Mouse (Mus musculus) heart, adult 2 months (tissue): ENCODE results near the gene Scel. TPM values are rescaled to one million over a fixed set of nuclear protein-coding genes. Genes with fewer than 3 reads are reported as not detected.

Experiments used
- DNase-seq, 2 experiments: peaks; one replicate each; pipeline ENCODE4 v3.0.0; 2021
- H3K27ac ChIP-seq: fragments of 200-600 bp; 2 replicates; pipeline ENCODE4 v1.8.1; 2022
- H3K27me3 ChIP-seq: fragments of 200-500 bp; 2 replicates; pipeline ENCODE4 v1.6.1; 2012; ENCODE audit warnings: mild to moderate bottlenecking, low read length, inconsistent platforms, mixed read lengths; ENCODE audit not compliant: control insufficient read depth, insufficient read depth
- H3K36me3 ChIP-seq: fragments of 200-500 bp; 2 replicates; pipeline ENCODE4 v1.6.1; 2012; ENCODE audit warnings: low read length, inconsistent platforms; ENCODE audit not compliant: control insufficient read depth, insufficient read depth
- H3K4me1 ChIP-seq: fragments of 200-500 bp; 2 replicates; pipeline ENCODE4 v1.6.1; 2011; ENCODE audit warnings: low read length; ENCODE audit not compliant: control insufficient read depth, insufficient read depth
- H3K4me3 ChIP-seq: fragments of 200-600 bp; 2 replicates; pipeline ENCODE4 v1.8.1; 2022
- H3K79me2 ChIP-seq: fragments of 200-500 bp; replicated peaks from 2 replicates; pipeline ENCODE4 v1.6.1; 2012; ENCODE audit warnings: mild to moderate bottlenecking, inconsistent platforms, low read length, moderate library complexity, mixed read lengths; ENCODE audit not compliant: control insufficient read depth, insufficient read depth
- H3K9ac ChIP-seq: fragments of 200-500 bp; 2 replicates; pipeline ENCODE4 v1.6.1; 2012; ENCODE audit warnings: low read depth, mild to moderate bottlenecking, control low read depth, inconsistent platforms, low read length, mixed read lengths
- CTCF ChIP-seq: fragments of 200-600 bp; IDR thresholded peaks from 2 replicates; pipeline ENCODE4 v1.8.1; 2022; ENCODE audit warnings: antibody characterized with exemption, mild to moderate bottlenecking, moderate library complexity
- EP300 ChIP-seq: fragments of 200-500 bp; IDR thresholded peaks from 2 replicates; pipeline ENCODE4 v1.6.1; 2011; ENCODE audit warnings: low read depth, low read length, control low read depth; ENCODE audit not compliant: insufficient read depth
- POLR2A ChIP-seq: fragments of 200-500 bp; IDR thresholded peaks from 2 replicates; pipeline ENCODE4 v1.6.1; 2011; ENCODE audit warnings: mild to moderate bottlenecking, low read depth, low read length, control low read depth; ENCODE audit not compliant: insufficient read depth
- WGBS: fragments of 180-500 bp; shearing (Covaris S2); methylation state at CpG from one replicate; pipeline ENCODE4 v1.1.7; 2018; 5-methylcytosine and 5-hydroxymethylcytosine counted together
- intact Hi-C: fragments of 180-260 bp; cut with DNase I; formaldehyde crosslinking; loops from one replicate; pipeline ENCODE4 v1.15.1; 2025
- polyA plus RNA-seq: library from polyadenylated mRNA; depleted of rRNA; stranded (reverse); fragments of >200 nt; gene quantifications from 2 replicates; pipeline ENCODE4 v1.2.3, GENCODE M21; 2012
- total RNA-seq, 2 experiments: library from RNA; stranded (reverse); gene quantifications; 2 replicates each; pipeline ENCODE4 v1.2.3; 2021

Scel gene
- total and polyA plus RNA-seq, 3 experiments = 0.11 to 0.42 (median 0.21) TPM

GRCm38 (mm10) chr14:103614272-103614587 is 101.1 kb downstream of the Scel start:
- WGBS = 89% methylated on average over 4 of the region's 4 CpGs
- Histone ChIP-seq H3K27ac (no peak overlapping the region), H3K36me3 (no peaks in the 10 kb centered on the region), H3K4me1 (no peaks in the 10 kb centered on the region), H3K79me2 (no peaks in the 10 kb centered on the region), H3K27me3 (no peaks in the 10 kb centered on the region), H3K9ac (no peak overlapping the region), H3K4me3 (no peak overlapping the region)
- intact Hi-C loops = no loop called here
- no peak for TF ChIP-seq CTCF
- no peak for TF ChIP-seq POLR2A
- no peak for TF ChIP-seq EP300
- no peak for DNase-seq

- WGBS = 75% methylated on average over 4 of the region's 4 CpGs
- DNase-seq = no peak
- Histone ChIP-seq H3K27me3 (no peaks in the 10 kb centered on the region), H3K36me3 (no peaks in the 10 kb centered on the region), H3K27ac (no peak overlapping the region), H3K4me3 (no peak overlapping the region), H3K9ac (no peak overlapping the region), H3K79me2 (no peaks in the 10 kb centered on the region), H3K4me1 (no peaks in the 10 kb centered on the region)
- intact Hi-C loops = no loop called here
- TF ChIP-seq EP300 = no peak
- TF ChIP-seq POLR2A = no peak
- TF ChIP-seq CTCF = no peak
These were observed 106.6 kb downstream of the Scel start for GRCm38 (mm10) chr14:103619756-103620155.

- no peak overlapping the region for H3K27ac ChIP-seq
- no peaks in the 10 kb centered on the region for H3K27me3 ChIP-seq
- no peak overlapping the region for H3K4me3 ChIP-seq
- WGBS = 79% methylated on average over 2 of the region's 2 CpGs
- H3K36me3 ChIP-seq = no peaks in the 10 kb centered on the region
- no peak for DNase-seq
- intact Hi-C loops = no loop called here
- TF ChIP-seq POLR2A (no peak), EP300 (no peak), CTCF (no peak)
- no peaks in the 10 kb centered on the region for H3K79me2 ChIP-seq
- no peak overlapping the region for H3K9ac ChIP-seq
- no peaks in the 10 kb centered on the region for H3K4me1 ChIP-seq
These were observed 108.1 kb downstream of the Scel start for GRCm38 (mm10) chr14:103621207-103621606.

DNA sequence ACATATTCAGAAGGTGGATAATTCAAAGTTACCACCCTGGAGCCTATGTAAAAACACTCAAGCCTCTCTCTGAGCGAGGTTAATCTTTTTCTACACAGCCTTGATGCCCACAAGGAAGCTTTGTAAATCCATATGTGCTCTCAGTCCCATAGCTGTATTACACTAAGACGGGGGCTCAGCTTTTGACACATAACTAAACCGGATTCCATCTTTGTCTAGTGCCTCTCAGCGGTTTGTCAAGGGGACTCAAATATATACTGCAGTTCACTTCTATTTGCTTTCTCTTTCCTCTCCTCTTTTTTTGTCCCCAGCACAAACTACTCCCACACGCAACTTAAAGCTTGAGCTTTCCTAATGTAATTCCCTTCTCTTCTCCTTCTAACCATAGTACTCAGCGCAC is 113.0 kb downstream of the Scel start:
- Histone ChIP-seq H3K27ac (no peak overlapping the region), H3K27me3 (no peaks in the 10 kb centered on the region), H3K79me2 (no peaks in the 10 kb centered on the region), H3K4me1 (no peaks in the 10 kb centered on the region), H3K4me3 (no peak overlapping the region), H3K36me3 (no peaks in the 10 kb centered on the region), H3K9ac (no peak overlapping the region)
- intact Hi-C loops = no loop called here
- 82% methylated on average over 6 of the region's 6 CpGs for WGBS
- DNase-seq = no peak
- no peak for TF ChIP-seq CTCF
- TF ChIP-seq POLR2A = no peak
- no peak for TF ChIP-seq EP300

- WGBS = 84% methylated on average over 7 of the region's 7 CpGs
- Histone ChIP-seq H3K4me3 (no peak overlapping the region), H3K4me1 (no peaks in the 10 kb centered on the region), H3K27ac (no peak overlapping the region), H3K36me3 (no peaks in the 10 kb centered on the region), H3K9ac (no peak overlapping the region), H3K79me2 (no peaks in the 10 kb centered on the region), H3K27me3 (no peaks in the 10 kb centered on the region)
- intact Hi-C loops = no loop called here
- TF ChIP-seq EP300 (no peak), CTCF (no peak), POLR2A (no peak)
- no peak for DNase-seq
These were observed 116.7 kb downstream of the Scel start for GRCm38 (mm10) chr14:103629639-103630364.

DNA sequence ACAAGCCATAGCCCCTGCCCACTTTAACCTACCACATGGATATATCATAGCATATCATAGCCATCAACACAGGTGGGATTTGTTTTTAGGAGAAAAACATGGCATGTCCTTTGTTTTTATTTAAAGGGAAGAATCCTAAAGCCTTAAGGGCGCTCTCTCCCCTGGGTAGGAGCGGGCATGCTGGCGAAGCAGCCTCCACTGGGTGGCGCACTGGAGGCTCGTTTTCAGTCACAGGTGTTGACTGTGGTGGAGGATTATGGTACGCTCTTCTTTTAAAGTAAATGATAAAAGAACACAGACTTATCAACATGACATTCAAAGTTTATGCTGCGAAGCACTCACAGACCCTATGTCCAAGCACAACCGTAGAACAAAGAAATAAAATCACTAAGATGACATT is 117.4 kb downstream of the Scel start:
- Histone ChIP-seq H3K27ac (no peak overlapping the region), H3K36me3 (no peaks in the 10 kb centered on the region), H3K4me3 (no peak overlapping the region), H3K79me2 (no peaks in the 10 kb centered on the region), H3K9ac (no peak overlapping the region), H3K27me3 (no peaks in the 10 kb centered on the region), H3K4me1 (no peaks in the 10 kb centered on the region)
- no peak for DNase-seq
- TF ChIP-seq POLR2A (no peak), CTCF (no peak), EP300 (no peak)
- intact Hi-C loops = no loop called here
- WGBS = 82% methylated on average over 8 of the region's 8 CpGs
